Mouse (Mus musculus): ENCODE measurements around the gene Rai1. TPM values are rescaled to one million over a fixed set of nuclear protein-coding genes. Genes with fewer than 3 reads are reported as not detected.

Rai1 gene
- total RNA-seq, 1 experiment: 15.5 TPM

GRCm38 (mm10) chr11:60240509-60240908 lies 135.7 kb downstream of the Rai1 start:
- H3K4me3 ChIP-seq (ENCODE audit: insufficient read depth in 1 of 2, low read depth in 1 of 2, low read length in 2 of 2, poor library complexity in 1 of 2, severe bottlenecking in 1 of 2): no peak overlapping the region
- no peaks in the 10 kb centered on the region for H3K36me3 ChIP-seq (ENCODE audit: control insufficient read depth, insufficient read depth, low read length, poor library complexity, severe bottlenecking)
- no peak overlapping the region for H3K9ac ChIP-seq (ENCODE audit: insufficient read depth, low read depth, low read length, poor library complexity, severe bottlenecking)
- H3K27ac ChIP-seq (ENCODE audit: insufficient read depth, low read depth, low read length, poor library complexity, severe bottlenecking): no peak overlapping the region
- in situ Hi-C loops (cut with MboI; ENCODE audit: low sequenced_read_pairs in 2 of 2, unreplicated experiment in 2 of 2): no loop called here
- peaks cover 0 to 1% of the 10 kb centered on the region in 2 experiments; a peak in 1 of 4 replicates for H3K4me1 ChIP-seq (ENCODE audit: control insufficient read depth in 2 of 2, insufficient read depth in 2 of 2, low read length in 2 of 2, poor library complexity in 1 of 2)
- H3K9me3 ChIP-seq (ENCODE audit: control insufficient read depth, insufficient read depth, low read depth, low read length): no peaks in the 10 kb centered on the region
- no peak for DNase-seq (ENCODE audit: low read depth, low spot score)
- TF ChIP-seq ZC3H11A (IDR thresholded peaks at IDR 0.05; ENCODE audit: borderline replicate concordance, low read depth, low read length): no peak
- no peak for TF ChIP-seq ZNF384 (IDR thresholded peaks at IDR 0.05; ENCODE audit: low read depth, low read length)
- TF ChIP-seq MAFK (IDR thresholded peaks at IDR 0.05; ENCODE audit: insufficient read depth, low read depth, low read length): no peak
- no peak for TF ChIP-seq CHD2 (IDR thresholded peaks at IDR 0.05; ENCODE audit: low read depth, low read length)

- Histone ChIP-seq H3K4me3 (ENCODE audit: insufficient read depth in 1 of 2, low read depth in 1 of 2, low read length in 2 of 2, poor library complexity in 1 of 2, severe bottlenecking in 1 of 2) (no peak overlapping the region), H3K36me3 (ENCODE audit: control insufficient read depth, insufficient read depth, low read length, poor library complexity, severe bottlenecking) (no peaks in the 10 kb centered on the region), H3K9ac (ENCODE audit: insufficient read depth, low read depth, low read length, poor library complexity, severe bottlenecking) (no peak overlapping the region), H3K9me3 (ENCODE audit: control insufficient read depth, insufficient read depth, low read depth, low read length) (no peaks in the 10 kb centered on the region), H3K4me1 (ENCODE audit: control insufficient read depth in 2 of 2, insufficient read depth in 2 of 2, low read length in 2 of 2, poor library complexity in 1 of 2) (peaks cover 6 to 12% of the 10 kb centered on the region in 2 experiments; a peak in 3 of 4 replicates), H3K27ac (ENCODE audit: insufficient read depth, low read depth, low read length, poor library complexity, severe bottlenecking) (no peak overlapping the region)
- in situ Hi-C loops (cut with MboI; ENCODE audit: low sequenced_read_pairs in 2 of 2, unreplicated experiment in 2 of 2): no loop called here
- TF ChIP-seq ZC3H11A (IDR thresholded peaks at IDR 0.05; ENCODE audit: borderline replicate concordance, low read depth, low read length): no peak
- no peak for TF ChIP-seq MAFK (IDR thresholded peaks at IDR 0.05; ENCODE audit: insufficient read depth, low read depth, low read length)
- no peak for TF ChIP-seq CHD2 (IDR thresholded peaks at IDR 0.05; ENCODE audit: low read depth, low read length)
- TF ChIP-seq ZNF384 (IDR thresholded peaks at IDR 0.05; ENCODE audit: low read depth, low read length): no peak
- no peak for TF ChIP-seq HCFC1 (IDR thresholded peaks at IDR 0.05; ENCODE audit: borderline replicate concordance, insufficient read depth, low read length)
- DNase-seq (ENCODE audit: low read depth, low spot score): no peak
Observed at GRCm38 (mm10) chr11:60244503-60245143, 139.8 kb downstream of the Rai1 start.

GRCm38 (mm10) chr11:60246077-60246476 lies 141.3 kb downstream of the Rai1 start:
- H3K9ac ChIP-seq (ENCODE audit: insufficient read depth, low read depth, low read length, poor library complexity, severe bottlenecking): no peak overlapping the region
- TF ChIP-seq CHD2 (IDR thresholded peaks at IDR 0.05; ENCODE audit: low read depth, low read length): no peak
- no peak for TF ChIP-seq ZC3H11A (IDR thresholded peaks at IDR 0.05; ENCODE audit: borderline replicate concordance, low read depth, low read length)
- no peak for TF ChIP-seq ZNF384 (IDR thresholded peaks at IDR 0.05; ENCODE audit: low read depth, low read length)
- TF ChIP-seq HCFC1 (IDR thresholded peaks at IDR 0.05; ENCODE audit: borderline replicate concordance, insufficient read depth, low read length): no peak
- TF ChIP-seq MAFK (IDR thresholded peaks at IDR 0.05; ENCODE audit: insufficient read depth, low read depth, low read length): no peak
- no peaks in the 10 kb centered on the region for H3K36me3 ChIP-seq (ENCODE audit: control insufficient read depth, insufficient read depth, low read length, poor library complexity, severe bottlenecking)
- DNase-seq (ENCODE audit: low read depth, low spot score): no peak
- H3K4me1 ChIP-seq (ENCODE audit: control insufficient read depth in 2 of 2, insufficient read depth in 2 of 2, low read length in 2 of 2, poor library complexity in 1 of 2): peaks cover 6 to 12% of the 10 kb centered on the region in 2 experiments; a peak in 3 of 4 replicates
- no peaks in the 10 kb centered on the region for H3K9me3 ChIP-seq (ENCODE audit: control insufficient read depth, insufficient read depth, low read depth, low read length)
- H3K27ac ChIP-seq (ENCODE audit: insufficient read depth, low read depth, low read length, poor library complexity, severe bottlenecking): no peak overlapping the region
- no peak overlapping the region for H3K4me3 ChIP-seq (ENCODE audit: insufficient read depth in 1 of 2, low read depth in 1 of 2, low read length in 2 of 2, poor library complexity in 1 of 2, severe bottlenecking in 1 of 2)
- in situ Hi-C loops (cut with MboI; ENCODE audit: low sequenced_read_pairs in 2 of 2, unreplicated experiment in 2 of 2): no loop called here

- Histone ChIP-seq H3K9me3 (ENCODE audit: control insufficient read depth, insufficient read depth, low read depth, low read length) (no peaks in the 10 kb centered on the region), H3K4me1 (ENCODE audit: control insufficient read depth in 2 of 2, insufficient read depth in 2 of 2, low read length in 2 of 2, poor library complexity in 1 of 2) (peaks cover 6 to 12% of the 10 kb centered on the region in 2 experiments; a peak in 3 of 4 replicates), H3K36me3 (ENCODE audit: control insufficient read depth, insufficient read depth, low read length, poor library complexity, severe bottlenecking) (no peaks in the 10 kb centered on the region), H3K4me3 (ENCODE audit: insufficient read depth in 1 of 2, low read depth in 1 of 2, low read length in 2 of 2, poor library complexity in 1 of 2, severe bottlenecking in 1 of 2) (no peak overlapping the region), H3K27ac (ENCODE audit: insufficient read depth, low read depth, low read length, poor library complexity, severe bottlenecking) (peak overlapping the region; percentile 64; the same call in 1 of the 2 replicates), H3K9ac (ENCODE audit: insufficient read depth, low read depth, low read length, poor library complexity, severe bottlenecking) (no peak overlapping the region)
- in situ Hi-C loops (cut with MboI; ENCODE audit: low sequenced_read_pairs in 2 of 2, unreplicated experiment in 2 of 2): no loop called here
- no peak for TF ChIP-seq CHD2 (IDR thresholded peaks at IDR 0.05; ENCODE audit: low read depth, low read length)
- no peak for TF ChIP-seq HCFC1 (IDR thresholded peaks at IDR 0.05; ENCODE audit: borderline replicate concordance, insufficient read depth, low read length)
- no peak for TF ChIP-seq MAFK (IDR thresholded peaks at IDR 0.05; ENCODE audit: insufficient read depth, low read depth, low read length)
- no peak for TF ChIP-seq ZNF384 (IDR thresholded peaks at IDR 0.05; ENCODE audit: low read depth, low read length)
- TF ChIP-seq ZC3H11A (IDR thresholded peaks at IDR 0.05; ENCODE audit: borderline replicate concordance, low read depth, low read length): no peak
- no peak for DNase-seq (ENCODE audit: low read depth, low spot score)
Observed at GRCm38 (mm10) chr11:60247753-60248550, 143.1 kb downstream of the Rai1 start.

Other genes with a start within 250 kb of the Rai1 start
- gene Med9, start 156.8 kb upstream of the Rai1 start, total RNA-seq (2012; rRNA removed): 13.7 and 22.9 TPM in 2 replicates
- 0.48 and 0.85 TPM in 2 replicates for gene Rasd1, start 140.1 kb upstream of the Rai1 start, total RNA-seq (2012; rRNA removed)
- gene Pemt, start 58.5 kb upstream of the Rai1 start, total RNA-seq (2012; rRNA removed): 17.5 and 18.9 TPM in 2 replicates
- 136 and 236 TPM in 2 replicates for gene Srebf1, start 117.6 kb downstream of the Rai1 start, total RNA-seq (2012; rRNA removed)
- 9.3 and 10.4 TPM in 2 replicates for gene Tom1l2, start 247.9 kb downstream of the Rai1 start, total RNA-seq (2012; rRNA removed)
- 1.9 and 2.0 TPM in 2 replicates for gene Drc3, start 248.3 kb downstream of the Rai1 start, total RNA-seq (2012; rRNA removed)

All from ES-E14 (cell line).